Mouse (Mus musculus) liver, embryonic 13.5 days (tissue): ENCODE measurements around the gene Ucp2. TPM values are rescaled to one million over a fixed set of nuclear protein-coding genes. Genes with fewer than 3 reads are reported as not detected.
A peak's percentile ranks its signal among the peaks of the same experiment; 100 is the strongest.

Experiments used
- ATAC-seq: fragments of 200-750 bp; cut with Nextera tagmentation; 2 replicates; pipeline ENCODE4 v1.8.0; 2017; ENCODE audit warnings: low read depth, mild to moderate bottlenecking, moderate number of reproducible peaks, moderate library complexity
- DNase-seq: peaks from one replicate; pipeline ENCODE4 v3.0.0; 2022
- H3K27ac ChIP-seq: fragments of 300-500 bp; sonication (generic); 2 replicates; pipeline ENCODE4 v1.5.1; 2015; ENCODE audit warnings: moderate library complexity, mild to moderate bottlenecking, inconsistent platforms
- H3K27me3 ChIP-seq: fragments of 300-500 bp; sonication (generic); 2 replicates; pipeline ENCODE4 v1.6.1; 2015; ENCODE audit warnings: mild to moderate bottlenecking, inconsistent platforms
- H3K36me3 ChIP-seq: fragments of 300-500 bp; sonication (generic); 2 replicates; pipeline ENCODE4 v1.6.1; 2015; ENCODE audit warnings: mild to moderate bottlenecking, inconsistent platforms
- H3K4me1 ChIP-seq: fragments of 300-500 bp; sonication (generic); replicated peaks from 2 replicates; pipeline ENCODE4 v1.6.1; 2015; ENCODE audit warnings: inconsistent platforms
- H3K4me2 ChIP-seq: fragments of 300-500 bp; sonication (generic); 2 replicates; pipeline ENCODE4 v1.6.1; 2015; ENCODE audit warnings: inconsistent platforms, mild to moderate bottlenecking, moderate library complexity
- H3K4me3 ChIP-seq: fragments of 300-500 bp; sonication (generic); replicated peaks from 2 replicates; pipeline ENCODE4 v1.5.1; 2015; ENCODE audit warnings: mild to moderate bottlenecking, inconsistent platforms
- H3K9ac ChIP-seq: fragments of 300-500 bp; sonication (generic); 2 replicates; pipeline ENCODE4 v1.6.1; 2015; ENCODE audit warnings: mild to moderate bottlenecking, inconsistent platforms
- H3K9me3 ChIP-seq: fragments of 300-500 bp; sonication (generic); replicated peaks from 2 replicates; pipeline ENCODE4 v1.6.1; 2016; ENCODE audit warnings: inconsistent platforms
- WGBS: fragments of 180-500 bp; shearing (Covaris S2); methylation state at CpG from one replicate; pipeline ENCODE4 v1.1.7; 2015; ENCODE audit not compliant: insufficient replicate concordance; 5-methylcytosine and 5-hydroxymethylcytosine counted together
- polyA plus RNA-seq: library from polyadenylated mRNA; unstranded; fragments of >200 nt; fragmentation: Nextera tagmentation; extraction: Ambion mirVana; gene quantifications from 2 replicates; pipeline ENCODE4 v1.2.1, GENCODE M21; 2015

The Ucp2 gene
- polyA plus RNA-seq, 1 experiment from 2014 or later, result 673 TPM

DNA sequence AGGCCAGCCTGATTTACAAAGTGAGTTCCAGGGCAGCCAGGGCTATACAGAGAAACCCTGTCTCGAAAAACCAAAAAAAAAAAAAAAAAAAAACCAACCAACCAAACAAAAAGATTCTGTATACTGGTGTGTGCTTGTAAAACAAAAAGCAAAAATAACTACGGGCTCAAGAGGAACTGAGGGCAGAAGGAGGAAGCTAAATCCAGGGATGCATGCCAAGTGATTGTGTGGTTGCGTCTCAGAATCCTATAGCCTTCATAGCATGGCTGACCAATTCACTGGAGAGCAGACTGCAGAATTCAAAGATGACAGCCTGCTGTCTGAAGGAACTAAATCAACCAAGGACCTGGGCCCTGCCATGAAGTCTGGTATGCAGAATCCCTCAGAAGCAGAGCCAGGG is 41.1 kb downstream of the Ucp2 start:
- H3K27me3 ChIP-seq, result no peaks in the 10 kb centered on the region
- H3K4me2 ChIP-seq, result no peak overlapping the region
- WGBS, result 61% methylated on average over 3 of the region's 3 CpGs
- H3K4me1 ChIP-seq, result peaks cover 28% of the 10 kb centered on the region
- no peak for DNase-seq
- peaks cover 3% of the 10 kb centered on the region for H3K36me3 ChIP-seq
- no peaks in the 10 kb centered on the region for H3K9me3 ChIP-seq
- H3K4me3 ChIP-seq, result no peak overlapping the region
- no peak overlapping the region; the same call in 1 of the 2 replicates for H3K27ac ChIP-seq
- ATAC-seq, result no peak
- H3K9ac ChIP-seq, result no peak overlapping the region

DNA sequence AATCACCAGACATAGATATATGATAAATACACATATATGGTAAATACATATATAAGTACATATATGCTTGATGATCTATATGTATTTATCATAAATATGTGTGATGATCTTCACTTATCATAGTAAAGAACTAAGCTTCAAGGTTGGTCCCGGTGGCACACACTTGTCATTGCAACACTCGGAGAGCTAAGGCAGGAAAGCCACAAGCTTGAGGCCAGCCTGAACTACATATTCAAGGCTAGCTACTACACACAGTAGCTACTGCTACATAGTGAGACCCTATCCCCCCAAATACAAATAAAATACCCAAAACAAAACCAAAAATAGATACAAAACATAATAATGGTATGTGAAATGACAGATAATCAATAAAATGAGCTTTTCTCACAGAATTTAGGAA is 42.7 kb downstream of the Ucp2 start:
- Histone ChIP-seq H3K27ac (no peak overlapping the region), H3K4me1 (peaks cover 28% of the 10 kb centered on the region), H3K27me3 (no peaks in the 10 kb centered on the region), H3K9me3 (no peaks in the 10 kb centered on the region), H3K4me3 (peak overlapping the region; percentile 79; the same call in 1 of the 2 replicates), H3K4me2 (peak overlapping the region; percentile 77), H3K9ac (peak overlapping the region; percentile 80), H3K36me3 (peaks cover 17% of the 10 kb centered on the region)
- ATAC-seq (no peak), DNase-seq (no peak)
- WGBS, result 35% methylated on average over 2 of the region's 2 CpGs

DNA sequence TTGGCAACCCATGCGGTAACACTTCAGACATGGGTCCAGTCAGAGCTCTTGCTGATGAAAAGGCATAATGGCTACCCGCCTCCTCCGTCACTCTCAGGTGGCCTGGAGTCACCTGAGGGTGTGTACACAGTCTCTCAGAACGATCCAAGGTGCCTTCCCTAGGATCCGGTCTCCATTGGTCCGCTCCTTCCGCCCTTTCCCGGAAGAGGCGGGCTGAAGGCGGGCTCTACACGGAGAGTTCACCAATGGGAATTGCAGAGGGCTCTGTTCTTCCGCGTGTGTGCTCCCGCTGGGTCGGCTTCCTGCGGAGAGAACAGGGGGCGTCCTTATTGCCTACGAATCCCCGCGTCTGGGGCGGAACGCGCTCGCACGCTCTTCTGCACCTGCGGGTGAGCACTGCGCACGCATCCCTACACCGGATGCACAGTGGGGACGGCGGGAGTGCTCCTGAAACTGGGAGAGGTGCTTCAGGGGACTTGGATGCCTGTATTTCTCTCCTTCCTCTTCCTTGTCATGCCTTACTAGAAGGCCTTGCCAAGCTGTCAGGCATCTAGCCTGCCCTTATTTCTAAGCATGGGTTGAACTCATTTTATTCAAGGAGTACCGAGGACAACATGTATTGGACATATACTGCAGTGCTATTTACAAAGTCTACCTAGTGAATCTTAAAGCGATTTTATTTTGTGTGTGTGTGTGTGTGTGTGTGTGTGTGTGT is 43.8 kb downstream of the Ucp2 start, which contains the start of gene Coa4:
TSS of gene Coa4 (plus strand) at position 268 of the 715 bp plus-strand sequence.
- H3K27ac ChIP-seq, result peak within 1 kb of the TSS; percentile 83
- peak within 1 kb of the TSS; percentile 77 for H3K4me2 ChIP-seq
- ATAC-seq, result peak; percentile 99
- WGBS, result under 1% methylated on average over 33 of the region's 33 CpGs
- peak; percentile 78 for DNase-seq
- H3K36me3 ChIP-seq, result peaks cover 17% of the 10 kb centered on the region
- H3K27me3 ChIP-seq, result no peaks in the 10 kb centered on the region
- peak within 1 kb of the TSS; percentile 80 for H3K9ac ChIP-seq
- no peaks in the 10 kb centered on the region for H3K9me3 ChIP-seq
- peaks cover 19% of the 10 kb centered on the region for H3K4me1 ChIP-seq
- H3K4me3 ChIP-seq, result peak within 1 kb of the TSS; percentile 79

DNA sequence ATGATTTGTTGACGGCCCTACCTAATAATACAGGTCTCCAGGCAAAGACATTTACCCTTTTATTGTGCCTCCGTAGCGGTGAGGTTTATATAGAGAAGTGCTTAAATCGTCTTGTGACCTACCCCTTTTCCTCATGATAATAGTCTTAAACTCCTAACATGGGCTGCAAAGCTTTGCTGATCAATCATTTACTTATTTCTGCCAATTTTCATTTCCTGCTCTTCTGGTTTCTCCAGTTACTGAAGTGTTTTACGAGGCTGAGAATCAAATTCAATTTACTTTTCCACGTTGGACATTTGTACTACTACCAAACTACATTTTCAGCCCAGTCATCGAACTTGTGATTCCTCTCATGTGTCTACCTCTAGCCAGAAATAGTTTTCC is 44.4 kb downstream of the Ucp2 start:
- WGBS, result 23% methylated on average over 7 of the region's 7 CpGs
- peaks cover 19% of the 10 kb centered on the region for H3K4me1 ChIP-seq
- DNase-seq (no peak), ATAC-seq (no peak)
- peak overlapping the region; percentile 79 for H3K4me3 ChIP-seq
- H3K27ac ChIP-seq, result peak overlapping the region; percentile 83
- peak overlapping the region; percentile 80 for H3K9ac ChIP-seq
- H3K4me2 ChIP-seq, result peak overlapping the region; percentile 77
- H3K9me3 ChIP-seq, result no peaks in the 10 kb centered on the region
- no peaks in the 10 kb centered on the region for H3K27me3 ChIP-seq
- peaks cover 17% of the 10 kb centered on the region for H3K36me3 ChIP-seq

DNA sequence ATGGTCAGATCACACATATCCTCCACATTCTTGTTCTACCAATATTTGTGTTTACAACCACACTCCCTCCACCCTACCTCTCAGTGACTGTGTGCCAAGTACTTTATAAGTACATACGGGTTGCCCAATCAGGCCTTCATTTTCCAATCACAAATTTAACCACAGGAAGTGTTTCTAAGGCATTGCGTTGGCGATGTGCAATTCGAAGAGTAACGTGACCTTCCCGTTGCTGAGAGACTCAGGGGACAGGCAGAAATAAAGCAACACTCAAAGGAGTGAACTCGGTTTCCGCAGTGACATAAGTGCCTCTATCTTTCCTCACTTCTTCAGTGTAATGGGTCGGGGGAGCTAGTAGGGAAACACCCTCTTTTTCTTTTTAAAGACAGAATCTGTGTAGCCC is 46.4 kb downstream of the Ucp2 start:
- Histone ChIP-seq H3K36me3 (peaks cover 17% of the 10 kb centered on the region), H3K4me2 (no peak overlapping the region), H3K27ac (no peak overlapping the region), H3K27me3 (no peaks in the 10 kb centered on the region), H3K9ac (no peak overlapping the region), H3K4me3 (no peak overlapping the region), H3K4me1 (peaks cover 19% of the 10 kb centered on the region), H3K9me3 (no peaks in the 10 kb centered on the region)
- WGBS, result 85% methylated on average over 9 of the region's 9 CpGs
- DNase-seq (no peak), ATAC-seq (no peak)

DNA sequence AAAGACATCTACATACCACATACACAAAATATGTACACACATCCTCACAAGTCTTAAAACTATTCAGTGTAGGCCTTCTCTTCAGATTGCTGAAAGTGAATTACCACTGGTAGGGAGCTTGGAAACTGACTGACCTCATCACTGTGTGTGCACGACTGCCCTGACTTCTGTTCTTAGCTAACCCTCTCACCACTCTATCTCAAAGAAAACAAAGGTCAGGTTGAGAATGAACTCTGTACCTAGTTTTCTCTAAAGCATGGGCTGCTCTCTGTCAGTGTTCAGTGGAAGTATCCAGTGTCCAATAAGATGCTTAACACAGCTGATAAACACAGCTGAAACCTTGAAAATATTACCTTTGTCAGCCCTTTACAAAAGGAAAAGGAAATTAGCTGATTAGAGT is 51.3 kb downstream of the Ucp2 start:
- H3K9ac ChIP-seq, result no peak overlapping the region
- no peaks in the 10 kb centered on the region for H3K9me3 ChIP-seq
- DNase-seq (no peak), ATAC-seq (peak; percentile 73)
- peaks cover 25% of the 10 kb centered on the region for H3K36me3 ChIP-seq
- H3K4me1 ChIP-seq, result no peaks in the 10 kb centered on the region
- H3K4me2 ChIP-seq, result no peak overlapping the region
- WGBS, result 49% methylated on average over 1 of the region's 1 CpGs
- no peak overlapping the region; the same call in 1 of the 2 replicates for H3K27ac ChIP-seq
- no peak overlapping the region for H3K4me3 ChIP-seq
- H3K27me3 ChIP-seq, result no peaks in the 10 kb centered on the region

DNA sequence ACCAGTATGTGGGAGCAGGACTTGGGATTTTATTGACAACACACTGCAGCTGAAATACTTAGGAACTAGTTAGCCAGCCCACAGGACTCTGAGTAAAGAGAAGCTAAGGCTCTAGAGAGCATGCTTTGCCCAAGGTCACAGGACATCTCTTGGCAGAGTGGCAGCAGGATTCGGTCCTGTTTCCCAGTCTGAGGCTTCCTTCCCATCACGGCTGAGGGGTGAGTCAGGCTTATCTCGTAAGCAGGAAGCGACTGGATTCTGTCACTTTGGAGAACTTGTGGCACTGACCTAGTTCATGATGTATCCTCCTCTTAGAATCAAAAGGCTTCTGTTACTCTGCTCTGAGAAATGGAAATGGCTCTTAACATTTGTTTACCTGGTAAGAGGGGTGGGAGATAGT is 54.5 kb downstream of the Ucp2 start:
- Histone ChIP-seq H3K4me2 (no peak overlapping the region), H3K36me3 (peaks cover 31% of the 10 kb centered on the region; the same call in 1 of the 2 replicates), H3K9ac (no peak overlapping the region), H3K27ac (peak overlapping the region; percentile 6; the same call in 1 of the 2 replicates), H3K4me1 (0 out of 2 replicates have a peak, but pooled peaks cover 2% of the 10 kb centered on the region), H3K27me3 (no peaks in the 10 kb centered on the region), H3K9me3 (no peaks in the 10 kb centered on the region), H3K4me3 (no peak overlapping the region)
- no peak for DNase-seq
- no peak for ATAC-seq
- WGBS, result 47% methylated on average over 4 of the region's 4 CpGs

DNA sequence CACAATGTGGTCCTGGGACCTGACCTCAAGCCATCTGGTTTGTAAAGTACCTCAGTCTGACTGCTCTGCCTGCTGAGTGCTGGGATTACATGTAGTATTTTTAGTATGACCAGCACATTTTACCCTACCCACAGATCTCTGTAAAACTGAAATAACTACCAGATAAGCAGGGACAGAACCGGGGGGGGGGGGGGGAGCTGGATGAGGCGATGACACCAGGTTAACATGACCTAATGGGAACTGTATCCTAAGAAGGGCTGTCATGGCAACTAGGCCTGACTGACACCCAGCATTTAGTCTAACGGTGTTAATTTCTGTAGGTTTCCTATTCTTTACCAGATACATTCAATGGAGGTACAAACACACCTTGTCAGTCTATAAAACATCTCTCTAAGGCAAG is 56.7 kb downstream of the Ucp2 start:
- no peak overlapping the region for H3K4me2 ChIP-seq

DNA sequence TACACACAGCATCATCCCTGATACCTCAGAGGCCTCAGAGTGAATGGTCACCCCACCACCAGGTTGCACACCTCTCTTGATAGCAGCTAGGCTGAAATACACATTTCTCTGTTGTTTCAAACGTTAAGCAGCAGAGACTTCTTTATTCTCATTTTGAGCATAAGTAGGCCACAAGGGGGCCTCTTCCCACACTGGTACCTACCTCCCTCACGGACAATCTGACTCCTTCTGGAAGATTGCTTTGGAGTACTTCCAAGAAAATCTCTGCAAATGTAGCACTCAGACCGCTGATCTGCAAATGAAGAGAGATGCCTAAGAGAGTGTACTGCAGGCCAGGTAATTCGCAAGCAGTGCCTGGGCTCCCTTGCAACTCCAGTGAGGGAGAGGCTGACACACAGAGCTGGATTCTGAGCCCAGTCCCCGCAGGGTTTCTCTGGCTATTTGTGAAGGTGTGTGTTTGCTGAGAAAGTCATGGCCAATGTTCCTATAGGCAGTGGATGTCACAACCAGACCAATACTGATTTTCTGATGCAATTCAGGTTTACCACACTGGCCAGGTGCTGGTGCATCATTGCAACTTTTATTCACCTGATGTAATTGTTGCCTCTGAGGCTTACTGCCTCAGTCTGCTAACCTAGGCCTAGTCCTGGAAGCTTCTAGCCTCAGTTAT is 57.3 kb downstream of the Ucp2 start:
- Histone ChIP-seq H3K9ac (no peak overlapping the region), H3K27ac (peak overlapping the region; percentile 14; the same call in 1 of the 2 replicates), H3K4me1 (peaks cover 20% of the 10 kb centered on the region), H3K27me3 (no peaks in the 10 kb centered on the region), H3K4me3 (no peak overlapping the region), H3K36me3 (peaks cover 35% of the 10 kb centered on the region; the same call in 1 of the 2 replicates), H3K4me2 (no peak overlapping the region), H3K9me3 (no peaks in the 10 kb centered on the region)
- ATAC-seq (no peak), DNase-seq (no peak)
- WGBS, result 63% methylated on average over 5 of the region's 5 CpGs

More for the DNA sequence above, 56.7 kb downstream of the Ucp2 start:
- ATAC-seq (no peak), DNase-seq (no peak)
- Histone ChIP-seq H3K9ac (no peak overlapping the region), H3K4me1 (peaks cover 14% of the 10 kb centered on the region), H3K36me3 (peaks cover 35% of the 10 kb centered on the region; the same call in 1 of the 2 replicates), H3K9me3 (no peaks in the 10 kb centered on the region), H3K27ac (no peak overlapping the region), H3K27me3 (no peaks in the 10 kb centered on the region), H3K4me3 (no peak overlapping the region)
- WGBS, result 67% methylated on average over 3 of the region's 3 CpGs
